Mouse (Mus musculus): ENCODE results near the gene Cnep1r1. TPM values are rescaled to one million over a fixed set of nuclear protein-coding genes. Genes with fewer than 3 reads are reported as not detected.

Gene Cnep1r1
- polyA plus RNA-seq, 1 experiment from 2014 or later = 39.3 TPM

Small RNAs within 50 kb of the gene (microRNA-seq; reads per million reads assigned to microRNA genes)
- 0.87 reads per million for gene Mir7071

Other genes starting within 250 kb of the Cnep1r1 start
- gene Zfp423, start 159.2 kb upstream of the Cnep1r1 start, polyA plus RNA-seq (2015; fragmentation: Nextera tagmentation; extraction: Ambion mirVana) = 16.5 and 18.5 TPM in 2 replicates
- 39.7 and 39.9 TPM in 2 replicates for gene Heatr3, start 19.1 kb downstream of the Cnep1r1 start, polyA plus RNA-seq (2015; fragmentation: Nextera tagmentation; extraction: Ambion mirVana)
- gene Tent4b, start 80.4 kb downstream of the Cnep1r1 start, polyA plus RNA-seq (2015; fragmentation: Nextera tagmentation; extraction: Ambion mirVana) = 8.5 and 9.7 TPM in 2 replicates
- 6.0 and 10.7 TPM in 2 replicates for gene Adcy7, start 153.6 kb downstream of the Cnep1r1 start, polyA plus RNA-seq (2015; fragmentation: Nextera tagmentation; extraction: Ambion mirVana)
- 56.5 and 64.3 TPM in 2 replicates for gene Brd7, start 243.4 kb downstream of the Cnep1r1 start, polyA plus RNA-seq (2015; fragmentation: Nextera tagmentation; extraction: Ambion mirVana)

Measured in neural tube, embryonic 15.5 days (tissue).